Mouse (Mus musculus) CH12.LX (cell line): ENCODE results near the gene Papss1. TPM values are rescaled to one million over a fixed set of nuclear protein-coding genes. Genes with fewer than 3 reads are reported as not detected.
"Not testable (repeated sequence)": the region's sequence is repeated elsewhere in the genome, so short reads cannot be mapped to it uniquely, and the experiment has no call there.

Experiments
- DNase-seq: peaks from one replicate; pipeline ENCODE4 v3.0.0-alpha.2; 2013; ENCODE audit errors: extremely low read depth
- H3K27ac ChIP-seq: 2 replicates; pipeline ENCODE4 v1.5.1; 2012; ENCODE audit warnings: low read depth, mild to moderate bottlenecking, control low read depth, moderate library complexity; ENCODE audit not compliant: insufficient read depth
- H3K27me3 ChIP-seq: replicated peaks from 2 replicates; pipeline ENCODE3; 2012; ENCODE audit warnings: inconsistent platforms
- H3K36me3 ChIP-seq, 2 experiments: replicated peaks in 1 of 2; 2 replicates each; pipeline versions ENCODE3 to v1.6.1; 2012; ENCODE audit warnings: inconsistent platforms in 1 of 2, low read length in 1 of 2, mild to moderate bottlenecking in 1 of 2, mixed read lengths in 1 of 2, moderate library complexity in 1 of 2; ENCODE audit not compliant: control insufficient read depth in 1 of 2, insufficient read depth in 1 of 2
- H3K4me1 ChIP-seq, 2 experiments: 2 replicates each; pipeline ENCODE4 v1.6.1; 2012; ENCODE audit warnings: inconsistent platforms in 1 of 2, moderate library complexity in 1 of 2; ENCODE audit not compliant: insufficient read depth in 2 of 2, control insufficient read depth in 1 of 2
- H3K4me2 ChIP-seq: 2 replicates; pipeline ENCODE4 v1.6.1; 2012; ENCODE audit warnings: low read depth, mild to moderate bottlenecking, control low read depth; ENCODE audit not compliant: poor library complexity, insufficient read depth, severe bottlenecking
- H3K4me3 ChIP-seq, 3 experiments: fragments of 150-350 bp in 1 of 3; sonication (generic) in 1 of 3; replicated peaks in 1 of 3; 2 replicates each; pipeline versions ENCODE3 to v1.5.1; 2011 to 2012; ENCODE audit warnings: low read depth in 2 of 3, low read length in 2 of 3, mild to moderate bottlenecking in 2 of 3, moderate library complexity in 2 of 3, control low read depth in 1 of 3, improper control_type of control experiment in 1 of 3, inconsistent platforms in 1 of 3, mixed read lengths in 1 of 3; ENCODE audit not compliant: poor library complexity in 1 of 3
- H3K79me2 ChIP-seq: replicated peaks from 2 replicates; pipeline ENCODE4 v1.6.1; 2012; ENCODE audit warnings: mild to moderate bottlenecking, moderate library complexity; ENCODE audit not compliant: control insufficient read depth, poor library complexity, insufficient read depth, severe bottlenecking; ENCODE audit errors: extremely low read depth
- H3K9ac ChIP-seq: 2 replicates; pipeline ENCODE4 v1.6.1; 2012; ENCODE audit warnings: low read depth, mild to moderate bottlenecking, control low read depth, moderate library complexity; ENCODE audit not compliant: insufficient read depth
- H3K9me3 ChIP-seq: replicated peaks from 2 replicates; pipeline ENCODE3; 2012; ENCODE audit warnings: low read length, inconsistent platforms, mixed read lengths
- BHLHE40 ChIP-seq: IDR thresholded peaks from 2 replicates; pipeline ENCODE4 v1.6.1; 2011; ENCODE audit warnings: mild to moderate bottlenecking, low read depth, low read length, improper control_type of control experiment
- CHD2 ChIP-seq: IDR thresholded peaks from 2 replicates; pipeline ENCODE4 v1.6.1; 2011; ENCODE audit warnings: low read length, improper control_type of control experiment
- CTCF ChIP-seq, 2 experiments: IDR thresholded peaks in 1 of 2; conservative IDR thresholded peaks in 1 of 2; 2 replicates each; pipeline ENCODE4 v1.5.1; 2011 to 2012; ENCODE audit warnings: low read depth in 2 of 2, low read length in 2 of 2, improper control_type of control experiment in 1 of 2, inconsistent platforms in 1 of 2, mild to moderate bottlenecking in 1 of 2, moderate library complexity in 1 of 2
- E2F4 ChIP-seq: IDR thresholded peaks from 2 replicates; pipeline ENCODE4 v1.6.1; 2011; ENCODE audit warnings: low read depth, low read length, improper control_type of control experiment; ENCODE audit not compliant: insufficient replicate concordance
- ELF1 ChIP-seq: IDR thresholded peaks from 2 replicates; pipeline ENCODE4 v1.6.1; 2014; ENCODE audit warnings: low read depth, mild to moderate bottlenecking, inconsistent platforms, low read length, improper control_type of control experiment
- GABPA ChIP-seq: IDR thresholded peaks from 2 replicates; pipeline ENCODE4 v1.6.1; 2012; ENCODE audit warnings: low read depth, low read length, improper control_type of control experiment, inconsistent platforms; ENCODE audit not compliant: insufficient replicate concordance
- HCFC1 ChIP-seq: IDR thresholded peaks from 2 replicates; pipeline ENCODE4 v1.6.1; 2012; ENCODE audit warnings: low read depth, mild to moderate bottlenecking, inconsistent platforms, low read length, improper control_type of control experiment
- IRF4 ChIP-seq: IDR thresholded peaks from 2 replicates; pipeline ENCODE4 v1.6.1; 2014; ENCODE audit warnings: low read depth, mild to moderate bottlenecking, inconsistent platforms, low read length, improper control_type of control experiment
- JUND ChIP-seq: conservative IDR thresholded peaks from 2 replicates; pipeline ENCODE4 v1.6.1; 2011; ENCODE audit warnings: low read depth, low read length, improper control_type of control experiment
- MAFK ChIP-seq: IDR thresholded peaks from 2 replicates; pipeline ENCODE4 v1.6.1; 2011; ENCODE audit warnings: low read length, improper control_type of control experiment; ENCODE audit not compliant: insufficient replicate concordance
- MEF2A ChIP-seq: IDR thresholded peaks from 2 replicates; pipeline ENCODE4 v1.6.1; 2014; ENCODE audit warnings: low read depth, mild to moderate bottlenecking, inconsistent platforms, low read length, improper control_type of control experiment, borderline replicate concordance
- MXI1 ChIP-seq: IDR thresholded peaks from 2 replicates; pipeline ENCODE4 v1.6.1; 2011; ENCODE audit warnings: mild to moderate bottlenecking, low read depth, low read length, improper control_type of control experiment
- MYC ChIP-seq: IDR thresholded peaks from 2 replicates; pipeline ENCODE4 v1.6.1; 2011; ENCODE audit warnings: low read depth, mild to moderate bottlenecking, improper control_type of control experiment, low read length
- NELFE ChIP-seq: IDR thresholded peaks from 2 replicates; pipeline ENCODE4 v1.6.1; 2011; ENCODE audit warnings: low read depth, low read length, improper control_type of control experiment
- NRF1 ChIP-seq: IDR thresholded peaks from 2 replicates; pipeline ENCODE4 v1.6.1; 2014; ENCODE audit warnings: low read depth, mild to moderate bottlenecking, inconsistent platforms, low read length, improper control_type of control experiment, moderate library complexity
- PAX5 ChIP-seq: IDR thresholded peaks from 2 replicates; pipeline ENCODE4 v1.6.1; 2012; ENCODE audit warnings: low read length, inconsistent platforms, mixed read lengths
- POLR2A ChIP-seq: IDR thresholded peaks from 2 replicates; pipeline ENCODE4 v1.6.1; 2011; ENCODE audit warnings: low read depth, mild to moderate bottlenecking, improper control_type of control experiment, low read length
- RAD21 ChIP-seq: IDR thresholded peaks from 2 replicates; pipeline ENCODE4 v1.6.1; 2011; ENCODE audit warnings: low read depth, mild to moderate bottlenecking, low read length, improper control_type of control experiment, moderate library complexity
- SIN3A ChIP-seq: IDR thresholded peaks from 2 replicates; pipeline ENCODE4 v1.6.1; 2012; ENCODE audit warnings: low read length, improper control_type of control experiment, inconsistent platforms
- SMC3 ChIP-seq: IDR thresholded peaks from 2 replicates; pipeline ENCODE4 v1.6.1; 2011; ENCODE audit warnings: low read depth, low read length, improper control_type of control experiment
- TBP ChIP-seq: conservative IDR thresholded peaks from 2 replicates; pipeline ENCODE4 v1.6.1; 2011; ENCODE audit warnings: low read depth, low read length, improper control_type of control experiment
- ZMIZ1 ChIP-seq: IDR thresholded peaks from 2 replicates; pipeline ENCODE4 v1.6.1; 2012; ENCODE audit warnings: low read depth, mild to moderate bottlenecking, inconsistent platforms, low read length, improper control_type of control experiment
- ZNF384 ChIP-seq: IDR thresholded peaks from 2 replicates; pipeline ENCODE4 v1.6.1; 2012; ENCODE audit warnings: low read depth, low read length, improper control_type of control experiment, inconsistent platforms
- dilution Hi-C: fragments of 300-500 bp; cut with MboI; formaldehyde crosslinking; loops from 2 replicates; pipeline ENCODE4 v1.14.3; 2020; ENCODE audit warnings: low sequenced_read_pairs; ENCODE audit not compliant: extremely low pct_unique_long_range_greater_than_20kb, extremely low pct_ligation_motif_present
- in situ Hi-C: fragments of 300-500 bp; cut with MboI; formaldehyde crosslinking; loops from 3 replicates; pipeline ENCODE4 v1.14.3; 2019; ENCODE audit warnings: low sequenced_read_pairs, low pct_ligation_motif_present, low pct_unique_long_range_greater_than_20kb, mixed read lengths
- polyA plus RNA-seq: library from polyadenylated mRNA; unstranded; fragments of >175 nt; gene quantifications from 2 replicates; pipeline ENCODE4 v1.2.1, GENCODE M21; 2012; ENCODE audit warnings: low read depth; ENCODE audit not compliant: insufficient read length
- total RNA-seq, 2 experiments: library from RNA; depleted of rRNA; stranded (reverse); fragments of 300-350 nt in 1 of 2; fragments of >200 nt in 1 of 2; gene quantifications; 2 replicates each; pipeline ENCODE4 v1.2.3; 2012 to 2014

The Papss1 gene
- total and polyA plus RNA-seq, 3 experiments = 13.0 to 27.1 (median 19.3) TPM

GRCm38 (mm10) chr3:131525229-131525628 is 39.3 kb upstream of the Papss1 start:
- H3K9ac ChIP-seq = no peak overlapping the region
- no peak overlapping the region for H3K4me3 ChIP-seq
- H3K27me3 ChIP-seq = no peaks in the 10 kb centered on the region
- H3K79me2 ChIP-seq = no peaks in the 10 kb centered on the region
- TF ChIP-seq TBP = no peak
- no peak for TF ChIP-seq GABPA
- TF ChIP-seq MEF2A = no peak
- TF ChIP-seq HCFC1 = no peak
- TF ChIP-seq NELFE = no peak
- no peak for TF ChIP-seq JUND
- no peak for TF ChIP-seq ELF1
- no peak for TF ChIP-seq BHLHE40
- TF ChIP-seq ZNF384 = no peak
- TF ChIP-seq, all 38 proteins: peak for 0
- dilution Hi-C loops (no loop called here), in situ Hi-C loops (no loop called here)
- no peaks in the 10 kb centered on the region for H3K9me3 ChIP-seq
- no peak overlapping the region for H3K27ac ChIP-seq
- H3K4me2 ChIP-seq = no peak overlapping the region
- H3K36me3 ChIP-seq = no peaks in the 10 kb centered on the region
- no peak for DNase-seq
- no peaks in the 10 kb centered on the region for H3K4me1 ChIP-seq

DNA sequence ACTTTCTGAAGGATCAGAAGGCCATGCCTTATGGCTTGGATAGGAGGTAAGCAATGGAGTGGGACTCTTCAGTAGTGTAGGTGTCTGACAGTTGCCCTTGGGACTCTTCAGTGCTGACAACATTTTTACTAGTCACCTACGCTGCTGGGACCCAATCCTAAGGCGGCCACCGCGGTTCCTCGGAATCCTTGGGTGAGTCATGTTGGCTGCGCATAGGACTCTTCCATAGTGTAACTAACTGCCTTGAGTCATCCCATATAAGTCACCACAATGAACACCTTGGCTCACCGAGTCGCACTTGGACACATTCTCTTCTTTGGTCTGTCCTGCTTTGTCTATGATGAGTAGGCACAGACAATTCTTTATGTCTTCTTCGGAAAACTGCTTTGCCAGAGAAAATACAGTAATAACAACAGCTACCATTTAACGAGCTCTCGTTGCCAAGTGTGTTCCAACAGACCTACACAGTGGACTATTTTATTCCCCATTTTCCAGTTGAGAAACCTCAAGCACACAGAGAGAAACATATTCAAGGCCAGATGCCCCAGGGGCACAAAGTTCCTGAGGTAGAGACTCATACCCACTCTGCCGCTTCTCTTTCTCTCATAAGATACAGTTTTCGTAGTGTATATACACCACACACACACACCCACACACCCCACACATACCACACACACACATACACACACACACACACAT is 23.2 kb upstream of the Papss1 start:
- no peaks in the 10 kb centered on the region for H3K9me3 ChIP-seq
- in situ Hi-C loops (no loop called here), dilution Hi-C loops (no loop called here)
- no peak overlapping the region for H3K4me3 ChIP-seq
- H3K4me1 ChIP-seq = no peaks in the 10 kb centered on the region
- H3K9ac ChIP-seq = no peak overlapping the region
- no peak for DNase-seq
- H3K27me3 ChIP-seq = no peaks in the 10 kb centered on the region
- no peaks in the 10 kb centered on the region for H3K36me3 ChIP-seq
- H3K4me2 ChIP-seq = no peak overlapping the region
- H3K27ac ChIP-seq = no peak overlapping the region
- TF ChIP-seq MAFK (no peak), BHLHE40 (no peak), CTCF (conservative IDR thresholded peaks at IDR 0.05 in 1 of 2, IDR thresholded peaks at IDR 0.05 in 1 of 2; ENCODE audit: low read depth in 2 of 2, low read length in 2 of 2) (no peak), NELFE (no peak), IRF4 (no peak), MYC (no peak), ZMIZ1 (no peak), MXI1 (no peak), ZNF384 (no peak), RAD21 (no peak), TBP (no peak), JUND (no peak), SMC3 (no peak), ELF1 (no peak), CHD2 (no peak), SIN3A (no peak), E2F4 (no peak), NRF1 (no peak), POLR2A (no peak), PAX5 (no peak)
- TF ChIP-seq, all 38 proteins: peak for 0
- no peaks in the 10 kb centered on the region for H3K79me2 ChIP-seq

- H3K27ac ChIP-seq, in situ Hi-C loops, DNase-seq, H3K27me3 ChIP-seq, H3K9ac ChIP-seq, H3K4me1 ChIP-seq, dilution Hi-C loops, H3K36me3 ChIP-seq, H3K4me3 ChIP-seq, H3K4me2 ChIP-seq, H3K79me2 ChIP-seq, H3K9me3 ChIP-seq: not testable (repeated sequence)
Measured at GRCm38 (mm10) chr3:131547562-131547961, 17.0 kb upstream of the Papss1 start.
